Mouse (Mus musculus): ENCODE measurements around the gene Zfp784.

Gene Zfp784

GRCm38 (mm10) chr7:5057804-5058203 is 19.6 kb upstream of the Zfp784 start:
- peak in 1 of 2 experiments; percentile 74 for DNase-seq (ENCODE audit: low spot score in 2 of 2)

- no peak for DNase-seq (ENCODE audit: low spot score in 2 of 2)
Measured at GRCm38 (mm10) chr7:5057381-5057780, 19.1 kb upstream of the Zfp784 start.

GRCm38 (mm10) chr7:5056651-5057263 is 18.5 kb upstream of the Zfp784 start:
- no peak for DNase-seq (ENCODE audit: low spot score in 2 of 2)

GRCm38 (mm10) chr7:5053456-5054179 is 15.4 kb upstream of the Zfp784 start:
- DNase-seq (ENCODE audit: low spot score in 2 of 2) = no peak

GRCm38 (mm10) chr7:5052931-5053343 is 14.7 kb upstream of the Zfp784 start:
- no peak for DNase-seq (ENCODE audit: low spot score in 2 of 2)

GRCm38 (mm10) chr7:5052438-5052837 is 14.2 kb upstream of the Zfp784 start:
- DNase-seq (ENCODE audit: low spot score in 2 of 2) = no peak

GRCm38 (mm10) chr7:5051193-5052192 is 13.2 kb upstream of the Zfp784 start, which contains the start of gene Zfp580:
Gene Zfp580, plus strand, starts transcription at chr7:5051538.
- DNase-seq (ENCODE audit: low spot score in 2 of 2) = peak; percentile 55 to 81

- no peak for DNase-seq (ENCODE audit: low spot score in 2 of 2)
Measured at GRCm38 (mm10) chr7:5047313-5047712, 9.1 kb upstream of the Zfp784 start.

- no peak for DNase-seq (ENCODE audit: low spot score in 2 of 2)
Measured at GRCm38 (mm10) chr7:5046112-5046511, 7.9 kb upstream of the Zfp784 start.

- no peak for DNase-seq (ENCODE audit: low spot score in 2 of 2)
Measured at GRCm38 (mm10) chr7:5044981-5045380, 6.7 kb upstream of the Zfp784 start.

GRCm38 (mm10) chr7:5038940-5039339 is 694 bp upstream of the Zfp784 start:
- no peak for DNase-seq (ENCODE audit: low spot score in 2 of 2)

- DNase-seq (ENCODE audit: low spot score in 2 of 2) = no peak
Measured at GRCm38 (mm10) chr7:5037467-5037866, 779 bp downstream of the Zfp784 start.

GRCm38 (mm10) chr7:5037026-5037425 is 1.2 kb downstream of the Zfp784 start:
- DNase-seq (ENCODE audit: low spot score in 2 of 2) = no peak

- DNase-seq (ENCODE audit: low spot score in 2 of 2) = peak in 1 of 2 experiments; percentile 63
Measured at GRCm38 (mm10) chr7:5036136-5036535, 2.1 kb downstream of the Zfp784 start.

- DNase-seq (ENCODE audit: low spot score in 2 of 2) = peak in 1 of 2 experiments; percentile 51
Measured at GRCm38 (mm10) chr7:5035628-5036027, 2.6 kb downstream of the Zfp784 start.

- no peak for DNase-seq (ENCODE audit: low spot score in 2 of 2)
Measured at GRCm38 (mm10) chr7:5033818-5034217, 4.4 kb downstream of the Zfp784 start, which contains the start of gene 4632433K11Rik. Gene 4632433K11Rik, plus strand, starts transcription at chr7:5034118.

- no peak for DNase-seq (ENCODE audit: low spot score in 2 of 2)
Measured at GRCm38 (mm10) chr7:5031496-5031895, 6.8 kb downstream of the Zfp784 start.

GRCm38 (mm10) chr7:5030554-5031275 is 7.5 kb downstream of the Zfp784 start:
- no peak for DNase-seq (ENCODE audit: low spot score in 2 of 2)

GRCm38 (mm10) chr7:5029946-5030345 is 8.3 kb downstream of the Zfp784 start:
- no peak for DNase-seq (ENCODE audit: low spot score in 2 of 2)

- DNase-seq (ENCODE audit: low spot score in 2 of 2) = no peak
Measured at GRCm38 (mm10) chr7:5029543-5029942, 8.7 kb downstream of the Zfp784 start.

GRCm38 (mm10) chr7:5021197-5021596 is 17.0 kb downstream of the Zfp784 start:
- DNase-seq (ENCODE audit: low spot score in 2 of 2) = no peak

All from spleen, postnatal 4 days (tissue).